Mouse (Mus musculus) thymus, adult 2 months (tissue): ENCODE measurements around the gene Sugp2. TPM values are rescaled to one million over a fixed set of nuclear protein-coding genes. Genes with fewer than 3 reads are reported as not detected.

Source experiments
- DNase-seq: peaks from one replicate; pipeline ENCODE4 v3.0.0; 2021
- H3K27ac ChIP-seq: fragments of 200-500 bp; 2 replicates; pipeline ENCODE4 v1.5.1; 2012; ENCODE audit warnings: low read length, control low read depth; ENCODE audit not compliant: control insufficient read depth, insufficient read depth
- H3K27me3 ChIP-seq: fragments of 200-500 bp; 2 replicates; pipeline ENCODE4 v1.6.1; 2012; ENCODE audit warnings: mild to moderate bottlenecking, low read length, moderate library complexity, mixed read lengths; ENCODE audit not compliant: control insufficient read depth, insufficient read depth
- H3K36me3 ChIP-seq: fragments of 200-500 bp; 2 replicates; pipeline ENCODE4 v1.6.1; 2012; ENCODE audit warnings: mild to moderate bottlenecking, low read length, moderate library complexity; ENCODE audit not compliant: control insufficient read depth, insufficient read depth
- H3K4me1 ChIP-seq: fragments of 200-500 bp; replicated peaks from 2 replicates; pipeline ENCODE4 v1.6.1; 2012; ENCODE audit warnings: low read length; ENCODE audit not compliant: control insufficient read depth, insufficient read depth
- H3K4me3 ChIP-seq: fragments of 200-500 bp; 2 replicates; pipeline ENCODE4 v1.5.1; 2012; ENCODE audit warnings: mild to moderate bottlenecking, low read length, control low read depth, moderate library complexity; ENCODE audit not compliant: control insufficient read depth, insufficient read depth
- CTCF ChIP-seq: fragments of 200-500 bp; IDR thresholded peaks from 2 replicates; pipeline ENCODE4 v1.5.1; 2012; ENCODE audit warnings: mild to moderate bottlenecking, control low read depth, low read length, moderate library complexity, borderline replicate concordance; ENCODE audit not compliant: control insufficient read depth, poor library complexity, insufficient read depth; ENCODE audit errors: extremely low read depth
- POLR2A ChIP-seq: fragments of 200-500 bp; IDR thresholded peaks from 2 replicates; pipeline ENCODE4 v1.6.1; 2012; ENCODE audit warnings: mild to moderate bottlenecking, low read length, control low read depth, moderate library complexity; ENCODE audit not compliant: control insufficient read depth, poor library complexity, insufficient read depth; ENCODE audit errors: extremely low read depth
- WGBS: fragments of 180-500 bp; shearing (Covaris S2); methylation state at CpG from one replicate; pipeline ENCODE4 v1.1.7; 2018; 5-methylcytosine and 5-hydroxymethylcytosine counted together
- polyA plus RNA-seq: library from polyadenylated mRNA; depleted of rRNA; stranded (reverse); fragments of >200 nt; gene quantifications from 2 replicates; pipeline ENCODE4 v1.2.3, GENCODE M21; 2012; rRNA removed

Sugp2 gene
- 98.2 and 103 TPM in 2 replicates for polyA plus RNA-seq

- TF ChIP-seq POLR2A (peak; percentile 84), CTCF (no peak; the same call in 1 of the 2 replicates)
- H3K36me3 ChIP-seq: peaks cover 18% of the 10 kb centered on the region
- WGBS: under 1% methylated on average over 66 of the region's 67 CpGs
Measured at GRCm38 (mm10) chr8:70234080-70234780, at the start of gene Sugp2, which contains the start of gene Armc6. TSS of gene Sugp2 (plus strand) at chr8:70234226. TSS of gene Armc6 (minus strand) at chr8:70234466.

GRCm38 (mm10) chr8:70188707-70189106, 45.3 kb upstream of the Sugp2 start:
- TF ChIP-seq POLR2A: no peak
- TF ChIP-seq CTCF: no peak
- WGBS: 90% methylated on average over 7 of the region's 7 CpGs
- H3K4me3 ChIP-seq: no peak overlapping the region
- H3K27me3 ChIP-seq: no peaks in the 10 kb centered on the region
- no peak overlapping the region for H3K27ac ChIP-seq
- H3K4me1 ChIP-seq: no peaks in the 10 kb centered on the region
- no peak for DNase-seq
- no peaks in the 10 kb centered on the region for H3K36me3 ChIP-seq

More at GRCm38 (mm10) chr8:70234080-70234780, at the start of gene Sugp2, which contains the start of gene Armc6:
- H3K27ac ChIP-seq: peak within 1 kb of the TSS; percentile 89
- H3K4me1 ChIP-seq: peaks cover 5% of the 10 kb centered on the region
- no peaks in the 10 kb centered on the region for H3K27me3 ChIP-seq
- peak within 1 kb of the TSS; percentile 82 for H3K4me3 ChIP-seq
- DNase-seq: peak; percentile 94

DNA sequence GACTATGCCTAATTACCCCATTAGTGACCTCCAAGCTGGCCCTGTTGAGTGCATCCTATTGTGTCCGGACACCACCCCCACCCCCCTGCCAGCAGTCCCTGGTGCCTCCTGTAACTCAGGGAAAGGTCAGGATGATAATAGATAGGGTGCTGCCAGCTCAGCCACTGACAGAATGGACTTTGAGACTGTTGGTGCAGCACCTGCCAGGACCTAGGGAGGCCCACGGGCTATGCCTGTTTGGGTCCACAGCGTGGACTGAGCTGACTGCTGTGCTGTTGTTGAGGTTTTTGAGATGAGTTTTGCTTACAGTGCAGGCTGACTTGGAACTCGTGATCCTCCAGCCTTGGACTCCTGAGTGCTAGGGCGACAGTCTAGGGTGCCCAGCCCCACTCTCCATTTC, 40.8 kb upstream of the Sugp2 start:
- TF ChIP-seq POLR2A (no peak), CTCF (no peak)
- no peaks in the 10 kb centered on the region for H3K27me3 ChIP-seq
- H3K36me3 ChIP-seq: no peaks in the 10 kb centered on the region
- H3K27ac ChIP-seq: no peak overlapping the region
- WGBS: 94% methylated on average over 5 of the region's 5 CpGs
- H3K4me3 ChIP-seq: no peak overlapping the region
- no peak for DNase-seq
- no peaks in the 10 kb centered on the region for H3K4me1 ChIP-seq

DNA sequence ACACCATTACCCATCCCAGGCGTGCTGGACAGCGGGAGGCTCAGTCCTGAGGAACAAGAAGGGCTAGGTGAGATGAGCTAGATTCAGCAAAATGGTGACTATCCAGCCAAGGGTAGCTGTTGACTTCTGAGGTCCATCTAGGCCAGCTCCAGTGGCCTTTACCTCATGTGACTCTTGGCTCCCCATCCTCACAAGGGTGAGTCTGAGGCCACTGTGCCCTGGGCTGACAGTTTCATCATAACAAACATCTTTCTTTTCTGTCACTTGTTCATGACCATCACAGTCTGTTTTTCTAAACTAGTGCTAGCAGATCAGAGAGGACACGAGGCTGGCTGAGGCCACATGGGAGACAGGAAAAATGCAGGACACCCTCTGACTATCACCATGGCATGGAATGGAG, 39.8 kb upstream of the Sugp2 start:
- no peaks in the 10 kb centered on the region for H3K27me3 ChIP-seq
- WGBS: 99% methylated on average over 3 of the region's 3 CpGs
- no peaks in the 10 kb centered on the region for H3K36me3 ChIP-seq
- H3K27ac ChIP-seq: no peak overlapping the region
- TF ChIP-seq POLR2A (no peak), CTCF (no peak)
- no peaks in the 10 kb centered on the region for H3K4me1 ChIP-seq
- DNase-seq: no peak
- no peak overlapping the region for H3K4me3 ChIP-seq

- no peaks in the 10 kb centered on the region for H3K36me3 ChIP-seq
- TF ChIP-seq POLR2A (no peak), CTCF (no peak)
- no peak overlapping the region for H3K4me3 ChIP-seq
- no peak overlapping the region for H3K27ac ChIP-seq
- no peaks in the 10 kb centered on the region for H3K4me1 ChIP-seq
- DNase-seq: no peak
- 96% methylated on average over 2 of the region's 2 CpGs for WGBS
- H3K27me3 ChIP-seq: no peaks in the 10 kb centered on the region
Measured at GRCm38 (mm10) chr8:70195762-70196161, 38.3 kb upstream of the Sugp2 start.

GRCm38 (mm10) chr8:70197603-70198002, 36.4 kb upstream of the Sugp2 start:
- DNase-seq: no peak
- H3K4me1 ChIP-seq: no peaks in the 10 kb centered on the region
- no peaks in the 10 kb centered on the region for H3K27me3 ChIP-seq
- TF ChIP-seq CTCF (no peak), POLR2A (no peak)
- H3K36me3 ChIP-seq: no peaks in the 10 kb centered on the region
- no peak overlapping the region for H3K4me3 ChIP-seq
- 95% methylated on average over 7 of the region's 7 CpGs for WGBS
- no peak overlapping the region for H3K27ac ChIP-seq

GRCm38 (mm10) chr8:70200098-70200681, 33.8 kb upstream of the Sugp2 start:
- no peak for TF ChIP-seq CTCF
- TF ChIP-seq POLR2A: no peak
- Histone ChIP-seq H3K36me3 (no peaks in the 10 kb centered on the region), H3K27me3 (no peaks in the 10 kb centered on the region), H3K4me3 (no peak overlapping the region), H3K27ac (no peak overlapping the region), H3K4me1 (no peaks in the 10 kb centered on the region)
- 89% methylated on average over 5 of the region's 5 CpGs for WGBS
- DNase-seq: peak; percentile 24
